Mouse (Mus musculus): Measurements from ENCODE around the gene Aarsd1. TPM values are rescaled to one million over a fixed set of nuclear protein-coding genes. Genes with fewer than 3 reads are reported as not detected.

Gene Aarsd1
- polyA plus RNA-seq, 1 experiment from 2014 or later: 97.5 TPM

GRCm38 (mm10) chr11:101424105-101424851, 6.9 kb upstream of the Aarsd1 start, which contains the start of gene Gm27029:
TSS of gene Gm27029 (minus strand) at chr11:101424796.
- ATAC-seq (ENCODE audit: low FRiP score) (peak; percentile 53), DNase-seq (ENCODE audit: low spot score) (no peak)
- Histone ChIP-seq H3K9me3 (ENCODE audit: control insufficient read depth, low read length) (no peaks in the 10 kb centered on the region), H3K27ac (ENCODE audit: low read depth, low read length) (peak within 1 kb of the TSS; percentile 75), H3K4me1 (replicated peaks; ENCODE audit: control insufficient read depth, insufficient read depth, low read length) (peaks cover 7% of the 10 kb centered on the region), H3K27me3 (ENCODE audit: control insufficient read depth, insufficient read depth, low read length) (no peaks in the 10 kb centered on the region), H3K36me3 (ENCODE audit: control insufficient read depth, insufficient read depth, low read length) (no peaks in the 10 kb centered on the region), H3K9ac (ENCODE audit: low read depth, low read length) (peak within 1 kb of the TSS; percentile 81), H3K4me2 (replicated peaks; ENCODE audit: low read depth, low read length) (peak within 1 kb of the TSS; percentile 94), H3K4me3 (ENCODE audit: low read depth, low read length) (peak within 1 kb of the TSS; percentile 97)
- 5% methylated on average over 23 of the region's 23 CpGs for WGBS

- ATAC-seq (ENCODE audit: low FRiP score) (no peak), DNase-seq (ENCODE audit: low spot score) (no peak)
- no peaks in the 10 kb centered on the region for H3K36me3 ChIP-seq (ENCODE audit: control insufficient read depth, insufficient read depth, low read length)
- no peaks in the 10 kb centered on the region for H3K27me3 ChIP-seq (ENCODE audit: control insufficient read depth, insufficient read depth, low read length)
- no peak overlapping the region for H3K4me3 ChIP-seq (ENCODE audit: low read depth, low read length)
- no peak overlapping the region for H3K4me2 ChIP-seq (replicated peaks; ENCODE audit: low read depth, low read length)
- WGBS: 90% methylated on average over 5 of the region's 5 CpGs
- peaks cover 2% of the 10 kb centered on the region; the same call in 1 of the 2 replicates for H3K4me1 ChIP-seq (replicated peaks; ENCODE audit: control insufficient read depth, insufficient read depth, low read length)
- no peak overlapping the region for H3K27ac ChIP-seq (ENCODE audit: low read depth, low read length)
- no peak overlapping the region for H3K9ac ChIP-seq (ENCODE audit: low read depth, low read length)
- no peaks in the 10 kb centered on the region for H3K9me3 ChIP-seq (ENCODE audit: control insufficient read depth, low read length)
Observed at GRCm38 (mm10) chr11:101420148-101420547, 2.7 kb upstream of the Aarsd1 start.

GRCm38 (mm10) chr11:101419610-101420009, 2.2 kb upstream of the Aarsd1 start:
- WGBS: 15% methylated on average over 3 of the region's 3 CpGs
- Histone ChIP-seq H3K4me2 (replicated peaks; ENCODE audit: low read depth, low read length) (no peak overlapping the region), H3K36me3 (ENCODE audit: control insufficient read depth, insufficient read depth, low read length) (no peaks in the 10 kb centered on the region), H3K27me3 (ENCODE audit: control insufficient read depth, insufficient read depth, low read length) (no peaks in the 10 kb centered on the region), H3K4me3 (ENCODE audit: low read depth, low read length) (no peak overlapping the region), H3K4me1 (replicated peaks; ENCODE audit: control insufficient read depth, insufficient read depth, low read length) (peaks cover 2% of the 10 kb centered on the region; the same call in 1 of the 2 replicates), H3K9me3 (ENCODE audit: control insufficient read depth, low read length) (no peaks in the 10 kb centered on the region), H3K27ac (ENCODE audit: low read depth, low read length) (no peak overlapping the region), H3K9ac (ENCODE audit: low read depth, low read length) (no peak overlapping the region)
- DNase-seq (ENCODE audit: low spot score) (no peak), ATAC-seq (ENCODE audit: low FRiP score) (no peak)

- Histone ChIP-seq H3K27me3 (ENCODE audit: control insufficient read depth, insufficient read depth, low read length) (no peaks in the 10 kb centered on the region), H3K27ac (ENCODE audit: low read depth, low read length) (no peak overlapping the region), H3K9me3 (ENCODE audit: control insufficient read depth, low read length) (no peaks in the 10 kb centered on the region), H3K4me3 (ENCODE audit: low read depth, low read length) (no peak overlapping the region), H3K4me2 (replicated peaks; ENCODE audit: low read depth, low read length) (no peak overlapping the region), H3K4me1 (replicated peaks; ENCODE audit: control insufficient read depth, insufficient read depth, low read length) (no peaks in the 10 kb centered on the region), H3K9ac (ENCODE audit: low read depth, low read length) (no peak overlapping the region), H3K36me3 (ENCODE audit: control insufficient read depth, insufficient read depth, low read length) (no peaks in the 10 kb centered on the region)
- 59% methylated on average over 6 of the region's 6 CpGs for WGBS
- DNase-seq (ENCODE audit: low spot score) (no peak), ATAC-seq (ENCODE audit: low FRiP score) (no peak)
Observed at GRCm38 (mm10) chr11:101418991-101419390, 1.6 kb upstream of the Aarsd1 start.

DNA sequence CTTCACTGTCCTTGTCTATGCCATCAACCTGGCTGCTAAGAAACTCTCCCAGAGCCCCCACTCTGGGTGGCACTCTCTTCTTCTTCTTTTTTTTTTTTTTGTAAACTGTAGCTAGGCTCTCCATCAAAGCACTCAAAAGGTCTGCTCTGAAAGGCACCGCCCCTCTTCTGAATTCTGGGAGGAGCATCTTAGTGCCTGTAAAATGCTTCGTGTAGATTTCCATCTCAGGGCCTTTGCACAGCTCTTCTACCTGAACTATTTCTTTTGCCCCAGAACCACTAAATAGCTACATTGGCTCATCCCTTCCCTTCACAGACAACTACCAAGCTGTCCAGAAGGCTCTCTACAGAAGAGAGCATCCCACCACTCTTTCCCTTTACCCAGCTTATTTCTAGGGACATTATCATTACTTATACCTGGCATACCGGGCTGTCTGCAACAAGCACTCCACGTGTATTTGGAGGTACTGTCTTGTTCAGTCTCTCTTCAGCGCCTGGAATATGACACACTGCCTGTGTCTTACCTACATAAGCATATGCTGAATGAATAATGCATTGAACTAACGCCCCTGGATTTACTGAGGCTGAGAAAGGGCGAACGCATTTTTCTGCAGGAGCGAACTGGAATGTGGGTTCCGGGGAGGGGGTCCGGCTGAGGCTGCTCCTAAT, 848 bp downstream of the Aarsd1 start:
- H3K9me3 ChIP-seq (ENCODE audit: control insufficient read depth, low read length): no peaks in the 10 kb centered on the region
- WGBS: 4% methylated on average over 11 of the region's 11 CpGs
- H3K4me1 ChIP-seq (replicated peaks; ENCODE audit: control insufficient read depth, insufficient read depth, low read length): no peaks in the 10 kb centered on the region
- no peaks in the 10 kb centered on the region for H3K27me3 ChIP-seq (ENCODE audit: control insufficient read depth, insufficient read depth, low read length)
- peak overlapping the region; percentile 86 for H3K4me3 ChIP-seq (ENCODE audit: low read depth, low read length)
- DNase-seq (ENCODE audit: low spot score) (peak; percentile 14), ATAC-seq (ENCODE audit: low FRiP score) (peak; percentile 49)
- H3K27ac ChIP-seq (ENCODE audit: low read depth, low read length): peak overlapping the region; percentile 55; the same call in 1 of the 2 replicates
- peak overlapping the region; percentile 77 for H3K4me2 ChIP-seq (replicated peaks; ENCODE audit: low read depth, low read length)
- no peaks in the 10 kb centered on the region for H3K36me3 ChIP-seq (ENCODE audit: control insufficient read depth, insufficient read depth, low read length)
- H3K9ac ChIP-seq (ENCODE audit: low read depth, low read length): peak overlapping the region; percentile 90

DNA sequence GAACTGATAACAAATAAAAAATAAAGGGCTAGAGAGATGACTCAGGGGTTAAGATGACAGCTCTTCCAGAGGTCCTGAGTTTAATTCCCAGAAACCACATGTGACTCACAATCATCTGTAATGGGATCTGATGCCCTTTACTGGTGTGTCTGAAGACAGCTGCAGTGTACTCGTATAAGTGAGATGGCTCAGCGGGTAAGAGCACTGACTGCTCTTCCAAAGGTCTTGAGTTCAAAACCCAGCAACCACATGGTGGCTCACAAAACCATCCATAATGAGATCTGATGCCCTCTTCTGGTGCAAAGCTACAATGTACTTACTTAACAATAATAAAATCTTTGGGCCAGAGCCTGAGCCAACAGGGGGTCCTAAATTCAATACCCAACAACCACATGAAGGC, 2.1 kb downstream of the Aarsd1 start:
- WGBS: 91% methylated on average over 2 of the region's 2 CpGs
- no peaks in the 10 kb centered on the region for H3K4me1 ChIP-seq (replicated peaks; ENCODE audit: control insufficient read depth, insufficient read depth, low read length)
- no peaks in the 10 kb centered on the region for H3K27me3 ChIP-seq (ENCODE audit: control insufficient read depth, insufficient read depth, low read length)
- no peaks in the 10 kb centered on the region for H3K9me3 ChIP-seq (ENCODE audit: control insufficient read depth, low read length)
- no peak overlapping the region for H3K27ac ChIP-seq (ENCODE audit: low read depth, low read length)
- no peaks in the 10 kb centered on the region for H3K36me3 ChIP-seq (ENCODE audit: control insufficient read depth, insufficient read depth, low read length)
- DNase-seq (ENCODE audit: low spot score) (no peak), ATAC-seq (ENCODE audit: low FRiP score) (no peak)
- H3K9ac ChIP-seq (ENCODE audit: low read depth, low read length): no peak overlapping the region
- H3K4me3 ChIP-seq (ENCODE audit: low read depth, low read length): no peak overlapping the region
- H3K4me2 ChIP-seq (replicated peaks; ENCODE audit: low read depth, low read length): no peak overlapping the region

DNA sequence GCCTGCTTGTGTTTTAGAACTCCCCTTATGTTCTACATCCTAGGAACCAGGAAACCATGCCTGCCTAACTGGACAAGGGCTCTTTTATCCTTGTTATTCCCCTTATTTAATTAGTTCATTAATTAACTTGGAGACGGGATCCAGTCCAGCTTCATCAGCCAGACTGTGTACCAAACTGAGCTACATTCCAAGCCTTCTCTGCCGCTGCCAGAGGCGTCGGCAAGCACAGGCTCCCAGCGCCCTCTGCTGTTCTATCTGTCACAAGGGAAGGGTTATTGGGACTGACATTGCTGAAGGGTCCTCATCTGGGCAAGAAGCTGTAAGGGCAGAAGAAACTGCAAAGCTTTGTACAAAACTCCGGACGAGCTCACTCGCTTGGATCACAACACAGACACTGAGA, 22.3 kb downstream of the Aarsd1 start:
- no peak overlapping the region for H3K4me3 ChIP-seq (ENCODE audit: low read depth, low read length)
- H3K9ac ChIP-seq (ENCODE audit: low read depth, low read length): no peak overlapping the region
- H3K36me3 ChIP-seq (ENCODE audit: control insufficient read depth, insufficient read depth, low read length): no peaks in the 10 kb centered on the region
- H3K27ac ChIP-seq (ENCODE audit: low read depth, low read length): no peak overlapping the region
- WGBS: 10% methylated on average over 8 of the region's 8 CpGs
- DNase-seq (ENCODE audit: low spot score) (peak; percentile 79), ATAC-seq (ENCODE audit: low FRiP score) (no peak)
- H3K9me3 ChIP-seq (ENCODE audit: control insufficient read depth, low read length): no peaks in the 10 kb centered on the region
- H3K4me2 ChIP-seq (replicated peaks; ENCODE audit: low read depth, low read length): no peak overlapping the region
- H3K27me3 ChIP-seq (ENCODE audit: control insufficient read depth, insufficient read depth, low read length): no peaks in the 10 kb centered on the region
- no peaks in the 10 kb centered on the region for H3K4me1 ChIP-seq (replicated peaks; ENCODE audit: control insufficient read depth, insufficient read depth, low read length)

- no peak overlapping the region for H3K27ac ChIP-seq (ENCODE audit: low read depth, low read length)
- peak; percentile 7 for DNase-seq (ENCODE audit: low spot score)
Observed at GRCm38 (mm10) chr11:101381817-101382216, 35.6 kb downstream of the Aarsd1 start.

GRCm38 (mm10) chr11:101378926-101379325, 38.5 kb downstream of the Aarsd1 start:
- Histone ChIP-seq H3K27ac (ENCODE audit: low read depth, low read length) (no peak overlapping the region), H3K4me1 (replicated peaks; ENCODE audit: control insufficient read depth, insufficient read depth, low read length) (no peaks in the 10 kb centered on the region), H3K36me3 (ENCODE audit: control insufficient read depth, insufficient read depth, low read length) (no peaks in the 10 kb centered on the region), H3K4me2 (replicated peaks; ENCODE audit: low read depth, low read length) (no peak overlapping the region), H3K27me3 (ENCODE audit: control insufficient read depth, insufficient read depth, low read length) (no peaks in the 10 kb centered on the region), H3K4me3 (ENCODE audit: low read depth, low read length) (no peak overlapping the region), H3K9me3 (ENCODE audit: control insufficient read depth, low read length) (no peaks in the 10 kb centered on the region), H3K9ac (ENCODE audit: low read depth, low read length) (no peak overlapping the region)
- DNase-seq (ENCODE audit: low spot score) (no peak), ATAC-seq (ENCODE audit: low FRiP score) (no peak)
- 88% methylated on average over 6 of the region's 6 CpGs for WGBS

More at GRCm38 (mm10) chr11:101381817-101382216, 35.6 kb downstream of the Aarsd1 start:
- H3K9ac ChIP-seq (ENCODE audit: low read depth, low read length): no peak overlapping the region
- H3K4me2 ChIP-seq (replicated peaks; ENCODE audit: low read depth, low read length): no peak overlapping the region
- no peak overlapping the region for H3K4me3 ChIP-seq (ENCODE audit: low read depth, low read length)
- no peaks in the 10 kb centered on the region for H3K27me3 ChIP-seq (ENCODE audit: control insufficient read depth, insufficient read depth, low read length)
- H3K4me1 ChIP-seq (replicated peaks; ENCODE audit: control insufficient read depth, insufficient read depth, low read length): no peaks in the 10 kb centered on the region
- no peaks in the 10 kb centered on the region for H3K9me3 ChIP-seq (ENCODE audit: control insufficient read depth, low read length)
- ATAC-seq (ENCODE audit: low FRiP score): no peak
- H3K36me3 ChIP-seq (ENCODE audit: control insufficient read depth, insufficient read depth, low read length): no peaks in the 10 kb centered on the region
- 13% methylated on average over 4 of the region's 4 CpGs for WGBS
